Mouse (Mus musculus) cerebellum, adult 2 months (tissue): ENCODE results near the gene Ran. TPM values are rescaled to one million over a fixed set of nuclear protein-coding genes. Genes with fewer than 3 reads are reported as not detected.

Source experiments
- DNase-seq, 2 experiments: peaks; one replicate each; pipeline ENCODE4 v3.0.0; 2021
- H3K27ac ChIP-seq: fragments of 200-500 bp; 2 replicates; pipeline ENCODE4 v1.5.1; 2012; ENCODE audit warnings: low read length, control low read depth, inconsistent platforms; ENCODE audit not compliant: insufficient read depth
- H3K27me3 ChIP-seq: fragments of 200-500 bp; 2 replicates; pipeline ENCODE4 v1.6.1; 2012; ENCODE audit warnings: inconsistent platforms, mild to moderate bottlenecking, low read length, moderate library complexity; ENCODE audit not compliant: control insufficient read depth, insufficient read depth
- H3K4me1 ChIP-seq: fragments of 200-500 bp; 2 replicates; pipeline ENCODE4 v1.6.1; 2011; ENCODE audit warnings: low read length; ENCODE audit not compliant: control insufficient read depth, insufficient read depth
- H3K4me3 ChIP-seq: fragments of 200-500 bp; replicated peaks from 2 replicates; pipeline ENCODE3; 2011; ENCODE audit warnings: mild to moderate bottlenecking, low read depth, low read length, control low read depth; ENCODE audit not compliant: insufficient read depth
- CTCF ChIP-seq: fragments of 200-500 bp; IDR thresholded peaks from 2 replicates; pipeline ENCODE4 v1.5.1; 2011; ENCODE audit warnings: low read depth, mild to moderate bottlenecking, control low read depth, low read length, moderate library complexity, borderline replicate concordance; ENCODE audit not compliant: insufficient read depth
- POLR2A ChIP-seq: fragments of 200-500 bp; IDR thresholded peaks from 2 replicates; pipeline ENCODE4 v1.6.1; 2011; ENCODE audit warnings: low read length, control low read depth, borderline replicate concordance; ENCODE audit not compliant: insufficient read depth
- WGBS: fragments of 180-500 bp; shearing (Covaris S2); methylation state at CpG from one replicate; pipeline ENCODE4 v1.1.7; 2018; 5-methylcytosine and 5-hydroxymethylcytosine counted together
- polyA plus RNA-seq: library from polyadenylated mRNA; depleted of rRNA; stranded (reverse); fragments of >200 nt; gene quantifications from 2 replicates; pipeline ENCODE4 v1.2.3, GENCODE M21; 2012; rRNA removed

The Ran gene
- polyA plus RNA-seq, 1 experiment: 160 TPM

DNA sequence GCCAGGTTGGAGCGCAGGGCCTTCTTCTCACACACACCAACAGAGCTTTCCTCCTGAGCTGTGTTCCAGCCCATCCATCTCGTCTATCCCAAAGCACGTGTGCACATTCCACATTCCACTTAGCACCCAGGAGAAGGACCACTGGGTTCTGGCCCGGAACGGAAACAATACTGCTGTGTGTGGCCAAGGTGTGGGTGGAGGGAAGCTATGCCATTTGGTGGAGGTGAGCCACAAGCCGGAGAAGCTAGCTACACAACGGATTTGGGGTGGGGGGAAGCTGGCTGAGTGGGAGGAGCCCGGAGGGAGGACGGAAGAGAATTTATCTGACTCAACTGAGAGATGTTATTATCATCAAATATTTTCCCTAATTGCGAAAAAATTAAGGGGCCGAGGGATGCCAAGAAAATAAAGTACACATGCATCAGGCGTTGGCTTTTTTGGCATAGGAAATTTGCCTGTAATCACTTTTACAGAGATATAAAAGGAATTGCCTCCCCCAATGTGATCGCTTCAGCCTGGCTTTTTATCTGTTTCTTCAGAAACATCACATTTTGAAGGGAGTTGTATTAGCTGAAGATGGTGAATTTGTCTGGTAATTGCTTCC, 47.5 kb downstream of the Ran start:
- WGBS: 67% methylated on average over 13 of the region's 13 CpGs
- H3K4me1 ChIP-seq: no peaks in the 10 kb centered on the region
- H3K27ac ChIP-seq: no peak overlapping the region
- H3K27me3 ChIP-seq: peaks cover 1% of the 10 kb centered on the region; the same call in 1 of the 2 replicates
- no peak for TF ChIP-seq POLR2A
- TF ChIP-seq CTCF: no peak
- DNase-seq: no peak
- no peak overlapping the region for H3K4me3 ChIP-seq

DNA sequence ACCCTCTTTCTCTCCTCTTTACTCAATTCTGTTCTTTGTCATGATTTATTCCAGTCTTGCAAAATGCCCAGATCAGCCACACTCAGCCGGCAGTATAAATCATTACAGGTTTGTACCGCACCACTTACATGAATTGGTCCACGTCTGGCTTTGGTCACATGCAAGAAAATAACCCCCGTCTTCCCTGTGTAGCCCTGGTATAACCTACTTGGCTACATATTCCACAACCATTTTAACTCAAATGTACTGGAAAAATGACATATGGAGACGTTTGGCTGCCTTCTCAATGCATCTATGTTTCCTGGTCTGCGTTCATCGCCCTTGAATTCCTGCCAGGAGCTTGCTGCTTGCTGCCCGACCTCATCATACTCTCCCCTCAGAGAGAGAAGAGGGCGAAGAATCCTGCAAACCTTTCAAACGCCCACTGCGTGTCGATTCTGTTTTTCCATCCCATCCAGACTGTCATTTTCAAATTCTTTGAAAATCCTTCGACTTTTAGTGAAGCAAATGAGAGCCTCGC, 52.0 kb downstream of the Ran start:
- H3K27ac ChIP-seq: no peak overlapping the region
- WGBS: 6% methylated on average over 14 of the region's 14 CpGs
- TF ChIP-seq POLR2A (no peak), CTCF (no peak)
- peak; percentile 40 to 67 for DNase-seq
- no peaks in the 10 kb centered on the region for H3K4me1 ChIP-seq
- peaks cover 2% of the 10 kb centered on the region; the same call in 1 of the 2 replicates for H3K27me3 ChIP-seq
- H3K4me3 ChIP-seq: no peak overlapping the region

DNA sequence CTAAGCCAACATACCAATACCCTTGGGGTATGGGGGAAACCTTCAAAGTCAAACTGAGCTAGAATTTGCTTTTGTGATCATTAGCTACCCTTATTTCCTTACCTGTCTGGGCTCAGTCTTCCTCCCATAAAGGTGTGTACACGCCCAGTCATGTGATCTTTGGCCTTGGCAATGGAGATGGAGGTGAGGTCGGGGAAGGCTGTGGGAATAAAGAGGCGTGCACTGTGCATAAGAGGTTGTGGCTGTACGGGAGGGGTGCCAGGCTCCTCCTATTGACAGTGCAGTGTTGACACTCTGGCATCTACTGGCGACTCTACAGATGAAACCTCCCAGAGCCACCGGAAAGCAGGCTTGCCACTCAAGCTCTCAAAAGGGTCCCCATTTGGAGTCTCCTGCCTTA, 53.5 kb downstream of the Ran start:
- Histone ChIP-seq H3K27ac (no peak overlapping the region), H3K4me3 (no peak overlapping the region), H3K27me3 (peaks cover 2% of the 10 kb centered on the region; the same call in 1 of the 2 replicates), H3K4me1 (no peaks in the 10 kb centered on the region)
- 28% methylated on average over 6 of the region's 6 CpGs for WGBS
- TF ChIP-seq CTCF (no peak), POLR2A (no peak)
- no peak for DNase-seq

Other genes starting within 250 kb of the Ran start
- gene Rimbp2, start 66.6 kb upstream of the Ran start, polyA plus RNA-seq: 12.5 and 16.1 TPM in 2 replicates
- gene Stx2, start 11.5 kb upstream of the Ran start, polyA plus RNA-seq: 21.4 and 21.8 TPM in 2 replicates
- gene Adgrd1, start 76.7 kb downstream of the Ran start, polyA plus RNA-seq: 0.27 and 0.34 TPM in 2 replicates